12 mouse cellular contexts compared by ENCODE assay signal in the genomic region with DNA sequence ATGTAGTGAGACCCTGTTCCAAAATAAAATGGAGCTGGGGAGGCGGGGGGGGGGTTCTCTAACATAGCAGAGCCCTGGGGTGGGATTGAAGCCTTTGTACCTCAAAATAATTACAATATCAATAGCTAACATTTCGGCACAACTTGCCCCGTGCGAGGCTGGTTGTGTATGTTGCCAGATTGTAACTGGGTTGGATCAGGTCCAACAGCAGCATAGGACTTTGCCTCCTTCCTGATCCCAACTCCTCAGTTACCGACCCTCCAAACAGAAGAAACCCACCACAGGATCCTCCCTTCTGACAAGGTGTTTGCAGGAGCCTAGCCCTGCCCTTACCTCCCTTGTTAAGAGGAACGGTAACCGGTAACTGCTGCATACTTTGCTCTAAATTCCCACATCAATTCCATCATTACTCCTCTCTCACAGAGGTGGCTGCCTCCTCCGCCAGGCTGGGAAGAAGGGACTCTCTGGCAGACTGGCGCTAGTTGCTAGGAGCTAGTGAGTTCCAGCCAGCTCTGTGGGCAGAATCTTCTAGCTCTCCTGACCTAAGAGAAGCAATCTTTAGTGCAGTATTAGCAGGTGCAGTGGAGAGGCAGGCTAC. TPM values are rescaled to one million over a fixed set of nuclear protein-coding genes. Genes with fewer than 3 reads are reported as not detected.
A peak's percentile ranks its signal among the peaks of the same experiment; 100 is the strongest.
DNase-seq lines count a peak whose midpoint lies in the region; ATAC-seq and TF ChIP-seq lines count a peak whose summit lies in the region.
"Had no signal": no experiment of that assay in that cellular context is flagged by ENCODE, and none has a peak within 500 bp of the region (broad histone marks: within the 10 kb centered on the region; RNA-seq: fewer than 3 reads in every experiment).

No protein-coding gene starts in this region.

- no peak for TF ChIP-seq CTCF in liver, embryonic 14.5 days (IDR thresholded peaks at IDR 0.05; ENCODE audit: low read depth)

- TF ChIP-seq EP300 in liver, embryonic 14.5 days (IDR thresholded peaks at IDR 0.05; ENCODE audit: low read depth), result no peak

- H3K4me3 ChIP-seq in heart, embryonic 12.5 days, result no peak overlapping the region
- no peak overlapping the region for H3K4me3 ChIP-seq in midbrain, embryonic 13.5 days (replicated peaks)
- H3K4me3 ChIP-seq in midbrain, embryonic 11.5 days (ENCODE audit: low read depth, low read length), result no peak overlapping the region
- H3K4me3 ChIP-seq in liver, embryonic 14.5 days (ENCODE audit: insufficient read depth in 1 of 2, low read depth in 2 of 2, low read length in 2 of 2), result no peak overlapping the region

- no peak overlapping the region; the same call in 1 of the 2 replicates for H3K9ac ChIP-seq in heart, embryonic 12.5 days
- 0 out of 2 replicates have a peak overlapping the region, but pooled peaks have one; percentile 16 for H3K9ac ChIP-seq in midbrain, embryonic 13.5 days (replicated peaks)
- no peak overlapping the region for H3K9ac ChIP-seq in midbrain, embryonic 11.5 days (ENCODE audit: low read length)
- H3K9ac ChIP-seq in liver, embryonic 14.5 days (replicated peaks), result peak overlapping the region; percentile 45; the same call in 1 of the 2 replicates

- no peaks in the 10 kb centered on the region for H3K27me3 ChIP-seq in heart, embryonic 12.5 days (replicated peaks)
- no peaks in the 10 kb centered on the region for H3K27me3 ChIP-seq in midbrain, embryonic 13.5 days
- no peaks in the 10 kb centered on the region for H3K27me3 ChIP-seq in midbrain, embryonic 11.5 days (ENCODE audit: control insufficient read depth, insufficient read depth, low read length)
- H3K27me3 ChIP-seq in liver, embryonic 14.5 days (ENCODE audit: control insufficient read depth, insufficient read depth, low read length), result no peaks in the 10 kb centered on the region

- no peak for ATAC-seq in heart, embryonic 12.5 days (ENCODE audit: insufficient number of reproducible peaks, low FRiP score)
- ATAC-seq in midbrain, embryonic 13.5 days, result no peak
- no peak for ATAC-seq in midbrain, embryonic 11.5 days (ENCODE audit: low FRiP score)
- ATAC-seq in liver, embryonic 14.5 days (ENCODE audit: insufficient read depth), result no peak
- no peak for ATAC-seq in monocyte, adult 5-6 weeks (replicated peaks; ENCODE audit: insufficient number of reproducible peaks, low FRiP score, low TSS enrichment, poor library complexity, severe bottlenecking)

- 53% methylated on average over 9 of the region's 9 CpGs for WGBS in heart, embryonic 12.5 days
- WGBS in midbrain, embryonic 13.5 days, result 51% methylated on average over 9 of the region's 9 CpGs
- 59% methylated on average over 9 of the region's 9 CpGs for WGBS in midbrain, embryonic 11.5 days
- WGBS in liver, embryonic 14.5 days (ENCODE audit: insufficient replicate concordance), result 55% methylated on average over 9 of the region's 9 CpGs

- H3K9me3 ChIP-seq in heart, embryonic 12.5 days (replicated peaks), result 0 out of 2 replicates have a peak, but pooled peaks cover 2% of the 10 kb centered on the region
- no peaks in the 10 kb centered on the region for H3K9me3 ChIP-seq in midbrain, embryonic 13.5 days
- H3K9me3 ChIP-seq in midbrain, embryonic 11.5 days (ENCODE audit: control insufficient read depth, low read length), result no peaks in the 10 kb centered on the region
- no peaks in the 10 kb centered on the region for H3K9me3 ChIP-seq in liver, embryonic 14.5 days (ENCODE audit: control insufficient read depth, low read length)

- H3K36me3 ChIP-seq in heart, embryonic 12.5 days, result peaks cover 6% of the 10 kb centered on the region
- peaks cover 4% of the 10 kb centered on the region; the same call in 1 of the 2 replicates for H3K36me3 ChIP-seq in midbrain, embryonic 13.5 days
- no peaks in the 10 kb centered on the region for H3K36me3 ChIP-seq in midbrain, embryonic 11.5 days (ENCODE audit: control insufficient read depth, insufficient read depth, low read length)
- no peaks in the 10 kb centered on the region for H3K36me3 ChIP-seq in liver, embryonic 14.5 days (replicated peaks; ENCODE audit: control insufficient read depth, insufficient read depth, low read depth)

- peaks cover 46% of the 10 kb centered on the region for H3K4me1 ChIP-seq in heart, embryonic 12.5 days (replicated peaks)
- H3K4me1 ChIP-seq in midbrain, embryonic 13.5 days (replicated peaks), result peaks cover 13% of the 10 kb centered on the region
- no peaks in the 10 kb centered on the region for H3K4me1 ChIP-seq in midbrain, embryonic 11.5 days (ENCODE audit: control insufficient read depth, insufficient read depth, low read length)
- H3K4me1 ChIP-seq in liver, embryonic 14.5 days (replicated peaks; ENCODE audit: control insufficient read depth in 2 of 2, insufficient read depth in 2 of 2, low read length in 1 of 2), result peaks cover 39 to 58% of the 10 kb centered on the region in 2 experiments

- no peak overlapping the region for H3K4me2 ChIP-seq in heart, embryonic 12.5 days
- no peak overlapping the region for H3K4me2 ChIP-seq in midbrain, embryonic 13.5 days (replicated peaks)
- H3K4me2 ChIP-seq in midbrain, embryonic 11.5 days, result no peak overlapping the region
- peak overlapping the region; percentile 51 for H3K4me2 ChIP-seq in liver, embryonic 14.5 days (ENCODE audit: low read depth)

- DNase-seq in heart, postnatal 4 days, result no peak
- no peak for DNase-seq in midbrain, embryonic 11.5 days (ENCODE audit: low spot score, missing footprints)
- peak; percentile 50 for DNase-seq in cerebellum, adult 8-10 months
- no peak for DNase-seq in liver, embryonic 14.5 days (ENCODE audit: low read depth in 3 of 3, low spot score in 3 of 3)
- no peak for DNase-seq in thymus, postnatal 14 days
- DNase-seq: heart, postnatal 36 days; kidney, postnatal 10 days; lung, postnatal 10 days; retina, postnatal 1 day had no signal

- peak overlapping the region; percentile 70; the same call in 1 of the 2 replicates for H3K27ac ChIP-seq in heart, embryonic 12.5 days (ENCODE audit: poor library complexity, severe bottlenecking)
- no peak overlapping the region for H3K27ac ChIP-seq in midbrain, embryonic 13.5 days
- no peak overlapping the region for H3K27ac ChIP-seq in midbrain, embryonic 11.5 days (ENCODE audit: low read depth, low read length)
- H3K27ac ChIP-seq in liver, embryonic 14.5 days, result peak overlapping the region; percentile 78

RNA-seq across cellular contexts. Expression of gene Crebrf, which starts 6.4 kb away (rescaled TPM):
- 5.4 and 7.0 TPM in 2 replicates for polyA plus RNA-seq in heart, embryonic 12.5 days (2016; fragmentation: Nextera tagmentation; extraction: Ambion mirVana)
- total RNA-seq in heart, postnatal 4 days (2021), result 10 to 100 TPM; 17.5 to 20.8 TPM
- polyA plus RNA-seq in midbrain, embryonic 13.5 days (2015; fragmentation: Nextera tagmentation; extraction: Ambion mirVana), result 16.9 and 18.0 TPM in 2 replicates
- 4.0 and 5.5 TPM in 2 replicates for polyA plus RNA-seq in midbrain, embryonic 11.5 days (2014; fragmentation: Nextera tagmentation; extraction: Ambion mirVana)
- 1.2 and 1.3 TPM in 2 replicates for polyA plus RNA-seq in liver, embryonic 14.5 days (2012; rRNA removed)
- polyA plus RNA-seq in liver, embryonic 14.5 days (2014; fragmentation: Nextera tagmentation; extraction: Ambion mirVana), result 2.8 and 3.2 TPM in 2 replicates
- 79.3 to 106 TPM (median 83.5 TPM) in 3 replicates for total RNA-seq in monocyte, adult 5-6 weeks (2017)

RNA-seq across cellular contexts. Expression of gene Atp6v0e, which starts 46.1 kb away (rescaled TPM):
- 176 and 193 TPM in 2 replicates for polyA plus RNA-seq in heart, embryonic 12.5 days (2016; fragmentation: Nextera tagmentation; extraction: Ambion mirVana)
- 10 to 100 TPM; 85.3 to 85.5 TPM for total RNA-seq in heart, postnatal 4 days (2021)
- polyA plus RNA-seq in midbrain, embryonic 13.5 days (2015; fragmentation: Nextera tagmentation; extraction: Ambion mirVana), result 93.2 and 105 TPM in 2 replicates
- polyA plus RNA-seq in midbrain, embryonic 11.5 days (2014; fragmentation: Nextera tagmentation; extraction: Ambion mirVana), result 104 and 110 TPM in 2 replicates
- 99.3 and 118 TPM in 2 replicates for polyA plus RNA-seq in liver, embryonic 14.5 days (2012; rRNA removed)
- 204 and 209 TPM in 2 replicates for polyA plus RNA-seq in liver, embryonic 14.5 days (2014; fragmentation: Nextera tagmentation; extraction: Ambion mirVana)
- 314 to 369 TPM (median 315 TPM) in 3 replicates for total RNA-seq in monocyte, adult 5-6 weeks (2017)

Comparison
In these comparisons a context has a peak if more than half of its experiments do, and no peak if none do; other contexts are left out.
1. H3K9ac ChIP-seq: peak in midbrain, embryonic 13.5 days (single experiment) and liver, embryonic 14.5 days (single experiment); none in heart, embryonic 12.5 days (single experiment) and midbrain, embryonic 11.5 days (single experiment).
2. H3K27ac ChIP-seq: peak in heart, embryonic 12.5 days (single experiment) and liver, embryonic 14.5 days (single experiment); none in midbrain, embryonic 13.5 days (single experiment) and midbrain, embryonic 11.5 days (single experiment).